Mouse (Mus musculus) neural tube, embryonic 11.5 days (tissue): Measurements from ENCODE around the gene Foxn2. TPM values are rescaled to one million over a fixed set of nuclear protein-coding genes. Genes with fewer than 3 reads are reported as not detected.
"Not testable (repeated sequence)": the region's sequence is repeated elsewhere in the genome, so short reads cannot be mapped to it uniquely, and the experiment has no call there.

Experiments used
- ATAC-seq: fragments of 200-750 bp; cut with Nextera tagmentation; 2 replicates; pipeline ENCODE4 v1.8.0; 2017; ENCODE audit warnings: moderate number of reproducible peaks, mild to moderate bottlenecking, moderate TSS enrichment, moderate library complexity; ENCODE audit not compliant: insufficient read depth, low FRiP score, low TSS enrichment
- DNase-seq: peaks from one replicate; pipeline ENCODE4 v3.0.0-alpha.2; 2015; ENCODE audit warnings: low spot score
- H3K27ac ChIP-seq: fragments of 300-500 bp; sonication (generic); 2 replicates; pipeline ENCODE4 v1.5.1; 2014; ENCODE audit warnings: low read depth, mild to moderate bottlenecking, low read length
- H3K27me3 ChIP-seq: fragments of 300-500 bp; sonication (generic); 2 replicates; pipeline ENCODE4 v1.6.1; 2014; ENCODE audit warnings: mild to moderate bottlenecking, low read length, mixed read lengths; ENCODE audit not compliant: control insufficient read depth, insufficient read depth
- H3K36me3 ChIP-seq: fragments of 300-500 bp; sonication (generic); 2 replicates; pipeline ENCODE4 v1.6.1; 2014; ENCODE audit warnings: mild to moderate bottlenecking, low read length, moderate library complexity, mixed read lengths; ENCODE audit not compliant: control insufficient read depth, insufficient read depth
- H3K4me1 ChIP-seq: fragments of 300-500 bp; sonication (generic); 2 replicates; pipeline ENCODE4 v1.6.1; 2014; ENCODE audit warnings: low read length, mixed read lengths; ENCODE audit not compliant: control insufficient read depth, insufficient read depth
- H3K4me2 ChIP-seq: fragments of 300-500 bp; sonication (generic); 2 replicates; pipeline ENCODE4 v1.6.1; 2014; ENCODE audit warnings: low read depth, mild to moderate bottlenecking, moderate library complexity
- H3K4me3 ChIP-seq: fragments of 300-500 bp; sonication (generic); 2 replicates; pipeline ENCODE4 v1.5.1; 2014; ENCODE audit warnings: low read depth, low read length
- H3K9ac ChIP-seq: fragments of 300-500 bp; sonication (generic); 2 replicates; pipeline ENCODE4 v1.6.1; 2014; ENCODE audit warnings: mild to moderate bottlenecking, low read length
- H3K9me3 ChIP-seq: fragments of 300-500 bp; sonication (generic); 2 replicates; pipeline ENCODE4 v1.6.1; 2016; ENCODE audit warnings: low read length; ENCODE audit not compliant: control insufficient read depth
- WGBS: fragments of 180-500 bp; shearing (Covaris S2); extraction: QIAGEN DNeasy Blood & Tissue Kit; methylation state at CpG from one replicate; pipeline ENCODE4 v1.1.7; 2014; 5-methylcytosine and 5-hydroxymethylcytosine counted together
- polyA plus RNA-seq: library from polyadenylated mRNA; unstranded; fragments of >200 nt; fragmentation: Nextera tagmentation; extraction: Ambion mirVana; gene quantifications from 2 replicates; pipeline ENCODE4 v1.2.1, GENCODE M21; 2014

Foxn2 gene
- polyA plus RNA-seq, 1 experiment from 2014 or later, result 8.3 TPM

DNA sequence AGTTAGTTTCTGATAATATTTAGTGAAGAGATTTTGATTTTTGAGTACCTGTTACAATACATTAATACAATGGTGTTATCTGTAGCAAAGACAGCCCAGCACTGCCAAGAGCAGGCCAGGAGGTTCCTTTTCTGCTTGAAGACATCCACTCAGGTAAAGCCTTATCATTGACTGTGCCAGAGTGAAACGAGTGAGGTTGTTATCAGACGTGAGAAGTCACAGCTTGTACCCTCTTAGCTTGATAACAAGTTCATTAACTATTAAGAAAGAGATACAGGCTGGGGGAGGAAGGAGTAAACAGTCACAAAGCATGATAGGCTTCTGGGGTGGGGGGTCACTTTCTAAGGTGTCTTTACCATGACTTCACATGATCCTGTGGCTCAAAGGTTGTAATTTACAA lies 19.0 kb downstream of the Foxn2 start:
- no peak overlapping the region for H3K27ac ChIP-seq
- H3K9ac ChIP-seq, result no peak overlapping the region
- no peaks in the 10 kb centered on the region for H3K27me3 ChIP-seq
- no peaks in the 10 kb centered on the region for H3K36me3 ChIP-seq
- no peak overlapping the region for H3K4me3 ChIP-seq
- DNase-seq (no peak), ATAC-seq (no peak)
- H3K9me3 ChIP-seq, result no peaks in the 10 kb centered on the region
- 80% methylated on average over 2 of the region's 2 CpGs for WGBS
- H3K4me1 ChIP-seq, result no peaks in the 10 kb centered on the region
- H3K4me2 ChIP-seq, result no peak overlapping the region

DNA sequence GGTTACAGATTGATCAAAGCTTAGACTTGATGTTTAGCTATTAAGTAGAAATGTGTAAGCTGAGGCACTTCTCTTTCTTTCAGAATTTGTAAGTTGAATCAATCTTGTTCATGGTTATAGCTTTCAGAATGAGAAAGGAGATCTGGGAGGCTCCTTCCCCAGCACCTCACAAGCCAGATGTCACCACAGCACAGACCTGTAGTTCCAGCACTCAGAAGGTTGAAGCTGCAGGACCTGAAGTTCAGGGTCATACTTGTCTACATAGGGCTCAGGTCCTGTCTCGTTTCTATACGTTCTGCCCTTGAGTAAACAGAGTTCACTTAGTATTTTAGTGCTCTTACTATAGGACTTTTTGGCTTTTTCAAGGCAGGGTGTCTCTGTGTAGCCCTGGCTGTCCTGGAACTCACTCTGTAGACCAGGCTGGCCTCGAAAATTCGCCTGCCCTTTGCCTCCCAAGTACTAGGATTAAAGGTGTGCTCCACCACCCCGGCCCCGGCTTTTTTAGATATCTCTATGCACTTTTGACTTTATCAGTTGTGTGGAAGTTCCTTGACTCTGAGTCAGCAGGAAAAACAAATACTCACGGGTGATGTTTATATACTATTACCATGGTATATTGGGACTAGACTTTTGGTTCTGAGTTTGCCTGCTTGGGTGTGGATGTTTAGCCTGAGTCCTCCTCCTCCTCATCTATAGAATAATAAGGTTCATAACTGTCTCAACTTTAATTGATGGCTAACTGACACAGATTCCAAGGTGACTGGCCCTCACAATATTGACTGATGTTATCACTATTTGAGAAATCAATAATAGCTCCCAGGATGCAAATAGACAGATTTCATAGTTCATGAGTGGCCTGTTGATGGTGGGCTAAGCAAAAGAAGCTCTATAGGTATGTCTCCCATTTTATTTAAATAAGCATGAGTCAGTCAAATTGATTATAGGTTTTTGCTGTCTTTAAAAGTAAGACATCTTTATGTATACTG lies 19.7 kb downstream of the Foxn2 start:
- H3K27ac ChIP-seq, result no peak overlapping the region
- H3K4me3 ChIP-seq, result no peak overlapping the region
- no peaks in the 10 kb centered on the region for H3K9me3 ChIP-seq
- H3K4me1 ChIP-seq, result no peaks in the 10 kb centered on the region
- DNase-seq (no peak), ATAC-seq (no peak)
- H3K4me2 ChIP-seq, result no peak overlapping the region
- H3K9ac ChIP-seq, result no peak overlapping the region
- H3K36me3 ChIP-seq, result no peaks in the 10 kb centered on the region
- 93% methylated on average over 7 of the region's 7 CpGs for WGBS
- H3K27me3 ChIP-seq, result no peaks in the 10 kb centered on the region

DNA sequence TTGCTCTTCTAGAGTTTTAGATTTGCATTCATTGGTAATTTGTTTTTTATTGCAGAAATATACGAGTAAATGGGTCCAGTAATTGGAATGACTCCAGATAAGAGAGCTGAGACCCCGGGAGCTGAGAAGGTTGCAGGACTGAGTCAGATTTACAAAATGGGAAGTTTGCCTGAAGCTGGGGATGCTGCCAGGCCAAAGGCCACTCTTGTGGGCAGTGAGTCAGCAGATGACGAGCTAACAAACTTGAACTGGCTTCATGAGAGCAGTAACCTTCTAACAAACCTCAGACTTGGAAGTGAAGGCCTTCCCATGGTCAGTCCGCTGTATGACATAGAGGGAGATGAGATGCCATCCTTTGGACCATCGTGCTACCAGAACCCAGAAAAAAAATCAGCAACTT lies 22.1 kb downstream of the Foxn2 start:
- Histone ChIP-seq H3K27me3 (no peaks in the 10 kb centered on the region), H3K9me3 (no peaks in the 10 kb centered on the region), H3K4me3 (no peak overlapping the region), H3K4me2 (no peak overlapping the region), H3K27ac (no peak overlapping the region), H3K4me1 (no peaks in the 10 kb centered on the region), H3K9ac (no peak overlapping the region), H3K36me3 (no peaks in the 10 kb centered on the region)
- ATAC-seq (no peak), DNase-seq (no peak)
- 95% methylated on average over 5 of the region's 5 CpGs for WGBS

DNA sequence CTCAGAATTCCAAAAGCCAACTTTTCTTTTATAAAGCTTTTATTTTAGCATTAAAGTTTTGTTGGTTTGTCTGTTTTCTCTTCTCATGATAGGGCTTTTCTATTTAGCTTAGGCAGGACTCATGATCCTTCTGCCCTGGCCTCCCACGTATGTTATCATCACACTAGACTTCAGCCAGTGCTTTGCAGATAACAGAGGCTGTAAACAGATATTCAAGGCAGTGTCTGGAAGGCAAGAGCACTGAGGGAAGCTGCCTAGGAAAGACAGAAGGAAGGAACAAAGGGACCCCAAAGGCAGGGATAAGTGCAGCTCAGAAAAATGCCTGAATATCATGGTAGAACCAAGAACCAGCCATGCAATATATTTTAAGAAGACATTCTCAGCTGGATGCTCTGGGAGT lies 26.1 kb downstream of the Foxn2 start:
- H3K9ac ChIP-seq, result no peak overlapping the region
- H3K4me3 ChIP-seq, result no peak overlapping the region
- no peaks in the 10 kb centered on the region for H3K27me3 ChIP-seq
- no peak for ATAC-seq
- no peaks in the 10 kb centered on the region for H3K36me3 ChIP-seq
- H3K4me2 ChIP-seq, result no peak overlapping the region
- H3K4me1 ChIP-seq, result no peaks in the 10 kb centered on the region
- WGBS, result 97% methylated on average over 1 of the region's 1 CpGs
- no peaks in the 10 kb centered on the region for H3K9me3 ChIP-seq
- no peak overlapping the region for H3K27ac ChIP-seq
- DNase-seq, result no peak

DNA sequence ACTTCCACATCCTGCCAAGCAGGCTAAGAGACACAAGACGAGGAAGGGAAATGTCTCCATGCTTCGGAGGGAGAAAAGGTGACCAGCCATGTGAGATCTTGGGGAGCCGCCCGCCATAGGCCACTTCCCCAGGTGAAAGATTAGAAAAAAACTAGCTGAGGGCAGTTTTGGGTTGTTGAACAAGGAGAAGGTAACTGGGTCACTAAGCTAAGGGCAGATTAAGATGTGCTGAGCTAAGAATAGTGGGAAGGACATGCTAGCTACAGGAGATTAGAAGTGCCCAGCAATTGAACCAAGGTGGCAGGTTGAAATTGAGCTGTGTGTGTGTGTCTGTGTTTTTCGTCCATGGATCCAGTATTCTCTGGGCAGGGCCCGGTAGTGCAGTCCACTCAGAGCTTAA lies 27.2 kb downstream of the Foxn2 start:
- no peak overlapping the region for H3K9ac ChIP-seq
- no peaks in the 10 kb centered on the region for H3K36me3 ChIP-seq
- DNase-seq, result no peak
- H3K4me1 ChIP-seq, result no peaks in the 10 kb centered on the region
- no peaks in the 10 kb centered on the region for H3K27me3 ChIP-seq
- no peak overlapping the region for H3K4me2 ChIP-seq
- no peak overlapping the region for H3K27ac ChIP-seq
- ATAC-seq, result no peak
- WGBS, result 96% methylated on average over 6 of the region's 6 CpGs
- H3K9me3 ChIP-seq, result no peaks in the 10 kb centered on the region
- no peak overlapping the region for H3K4me3 ChIP-seq

DNA sequence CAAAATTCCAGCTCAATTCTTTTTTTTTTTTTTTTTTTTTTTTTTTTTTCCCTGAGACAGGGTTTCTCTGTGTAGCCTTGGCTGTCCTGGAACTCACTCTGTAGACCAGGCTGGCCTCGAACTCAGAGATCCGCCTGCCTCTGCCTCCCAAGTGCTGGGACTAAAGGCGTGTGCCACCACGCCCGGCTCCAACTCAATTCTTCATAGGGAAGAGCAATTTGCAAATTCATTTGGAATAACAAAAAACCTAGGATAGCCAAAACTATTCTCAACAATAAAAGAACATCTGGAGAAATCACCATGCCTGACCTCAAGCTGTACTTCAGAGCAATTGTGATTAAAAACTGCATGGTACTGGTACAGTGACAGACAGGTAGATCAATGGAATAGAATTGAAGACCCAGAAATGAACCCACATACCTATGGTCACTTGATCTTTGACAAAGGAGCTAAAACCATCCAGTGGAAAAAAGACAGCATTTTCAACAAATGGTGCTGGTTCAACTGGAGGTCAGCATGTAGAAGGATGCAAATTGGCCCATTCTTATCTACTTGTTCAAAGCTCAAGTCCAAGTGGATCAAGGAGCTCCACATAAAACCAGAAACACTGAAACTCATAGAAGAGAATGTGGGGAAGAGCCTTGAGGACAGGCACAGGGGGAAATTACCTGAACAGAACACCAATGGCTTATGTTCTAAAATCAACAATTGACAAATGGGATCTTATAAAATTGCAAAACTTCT lies 28.3 kb downstream of the Foxn2 start:
- not testable (repeated sequence) for H3K9ac ChIP-seq, H3K36me3 ChIP-seq, H3K4me2 ChIP-seq, H3K27ac ChIP-seq, H3K4me1 ChIP-seq, H3K4me3 ChIP-seq, H3K9me3 ChIP-seq, ATAC-seq, H3K27me3 ChIP-seq, DNase-seq
- 97% methylated on average over 5 of the region's 5 CpGs for WGBS

DNA sequence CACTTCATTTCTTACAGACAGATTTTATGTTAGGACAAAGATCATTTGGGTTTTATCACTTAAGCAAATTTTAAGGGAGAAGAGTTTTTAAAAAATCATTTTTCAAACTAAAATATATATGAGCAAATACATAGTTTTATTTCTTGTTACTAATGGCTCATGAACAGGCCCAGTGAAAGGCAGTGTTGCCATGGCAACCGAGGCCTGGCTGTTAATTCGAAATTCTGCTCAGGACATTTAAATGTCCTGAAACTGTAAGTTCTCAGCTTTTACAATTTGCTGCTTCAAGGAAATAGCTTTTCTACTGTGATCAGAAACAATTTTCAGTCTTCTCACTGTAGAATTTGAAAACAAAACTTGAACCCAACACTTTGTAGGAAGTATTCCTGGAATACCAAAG lies 33.3 kb downstream of the Foxn2 start:
- ATAC-seq, result no peak
- H3K27me3 ChIP-seq, result no peaks in the 10 kb centered on the region
- no peaks in the 10 kb centered on the region for H3K9me3 ChIP-seq
- H3K9ac ChIP-seq, result no peak overlapping the region
- H3K36me3 ChIP-seq, result no peaks in the 10 kb centered on the region
- H3K4me3 ChIP-seq, result no peak overlapping the region
- H3K27ac ChIP-seq, result no peak overlapping the region
- H3K4me1 ChIP-seq, result no peaks in the 10 kb centered on the region
- WGBS, result 67% methylated on average over 2 of the region's 2 CpGs
- H3K4me2 ChIP-seq, result no peak overlapping the region
- no peak for DNase-seq

DNA sequence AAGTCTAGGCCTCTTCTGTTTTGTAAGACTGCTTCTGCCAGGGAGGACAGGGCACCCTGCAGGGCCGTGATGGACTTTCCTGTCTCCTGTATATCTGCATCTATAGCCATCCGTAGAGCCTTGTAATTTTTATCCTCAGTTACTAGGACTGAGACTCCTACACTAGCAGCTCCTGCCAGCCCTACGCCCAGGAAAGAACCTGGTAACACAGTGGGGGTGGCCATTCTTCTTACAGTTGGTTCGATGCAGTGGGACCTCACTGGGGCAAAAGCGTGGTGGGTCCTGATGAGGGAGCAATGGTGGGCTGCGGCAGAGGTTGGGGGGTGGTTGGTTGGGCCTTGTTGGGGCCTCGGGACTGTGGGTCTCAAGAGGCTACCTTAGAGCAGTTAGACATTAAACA lies 36.7 kb downstream of the Foxn2 start:
- DNase-seq (no peak), ATAC-seq (no peak)
- Histone ChIP-seq H3K4me1 (no peaks in the 10 kb centered on the region), H3K4me2 (no peak overlapping the region), H3K9ac (no peak overlapping the region), H3K27ac (no peak overlapping the region), H3K36me3 (no peaks in the 10 kb centered on the region), H3K9me3 (no peaks in the 10 kb centered on the region), H3K27me3 (no peaks in the 10 kb centered on the region), H3K4me3 (no peak overlapping the region)
- WGBS, result 92% methylated on average over 7 of the region's 7 CpGs

DNA sequence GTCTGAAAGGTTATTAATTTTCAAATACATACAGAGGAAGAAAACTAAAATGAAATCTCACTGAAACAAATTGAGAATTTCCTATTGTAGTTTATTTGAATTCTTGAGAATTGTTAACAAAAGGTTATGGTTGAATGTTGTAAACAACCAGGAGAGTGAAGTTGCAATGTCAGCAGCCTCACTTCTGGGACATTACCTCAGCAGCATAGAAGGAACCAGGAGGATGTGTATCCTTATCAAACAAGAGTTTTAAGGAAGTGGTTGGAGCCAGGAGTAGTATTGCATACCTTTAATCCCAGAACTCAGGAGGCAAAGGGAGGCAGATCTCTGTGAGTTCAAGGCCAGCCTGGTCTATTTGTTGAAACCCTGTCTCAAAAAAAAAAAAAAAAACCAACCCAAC lies 37.2 kb downstream of the Foxn2 start:
- Histone ChIP-seq H3K36me3 (no peaks in the 10 kb centered on the region), H3K4me3 (no peak overlapping the region), H3K4me2 (no peak overlapping the region), H3K27ac (no peak overlapping the region), H3K27me3 (no peaks in the 10 kb centered on the region), H3K9me3 (no peaks in the 10 kb centered on the region), H3K4me1 (no peaks in the 10 kb centered on the region), H3K9ac (no peak overlapping the region)
- ATAC-seq (no peak), DNase-seq (no peak)
